ENCODE assay signal across 24 mouse cellular contexts in genomic region chr10:7757544-7757943, GRCm38 (mm10).
"Had no signal": no experiment of that assay in that cellular context is flagged by ENCODE, and none has a peak within 500 bp of the region (broad histone marks: within the 10 kb centered on the region; RNA-seq: fewer than 3 reads in every experiment).

No protein-coding gene starts in this region.

- H3K4me2 ChIP-seq: intestine, embryonic 15.5 days; kidney, embryonic 15.5 days; limb, embryonic 12.5 days; limb, embryonic 15.5 days; liver, embryonic 15.5 days; neural tube, embryonic 12.5 days; neural tube, embryonic 15.5 days; stomach, embryonic 15.5 days had no signal

- H3K27ac ChIP-seq: intestine, embryonic 15.5 days; kidney, embryonic 15.5 days; left cerebral cortex, adult 2 months; limb, embryonic 12.5 days; limb, embryonic 15.5 days; liver, embryonic 15.5 days; midbrain, embryonic 10.5 days; neural tube, embryonic 12.5 days; neural tube, embryonic 15.5 days; stomach, embryonic 15.5 days had no signal

- H3K9ac ChIP-seq: intestine, embryonic 15.5 days; kidney, embryonic 15.5 days; limb, embryonic 12.5 days; limb, embryonic 15.5 days; liver, embryonic 15.5 days; neural tube, embryonic 12.5 days; neural tube, embryonic 15.5 days; stomach, embryonic 15.5 days had no signal

- H3K9me3 ChIP-seq: intestine, embryonic 15.5 days; kidney, embryonic 15.5 days; limb, embryonic 12.5 days; limb, embryonic 15.5 days; liver, embryonic 15.5 days; midbrain, embryonic 10.5 days; neural tube, embryonic 12.5 days; neural tube, embryonic 15.5 days; stomach, embryonic 15.5 days had no signal

- H3K27me3 ChIP-seq: intestine, embryonic 15.5 days; kidney, embryonic 15.5 days; limb, embryonic 12.5 days; limb, embryonic 15.5 days; liver, embryonic 15.5 days; neural tube, embryonic 12.5 days; neural tube, embryonic 15.5 days; stomach, embryonic 15.5 days had no signal

- DNase-seq: kidney, adult 11 months; kidney, adult 8-10 months; kidney, postnatal 10 days; kidney, postnatal 36 days; layer of hippocampus, postnatal 36 days; left cerebral cortex, postnatal 4 days; lung, adult 2 months; lung, postnatal 14 days; lung, postnatal 4 days; midbrain, embryonic 14.5 days; right cerebral cortex, adult 18-20 months; right cerebral cortex, postnatal 25 days; spleen, adult 18-20 months; thymus, postnatal 36 days had no signal

- H3K4me1 ChIP-seq: intestine, embryonic 15.5 days; kidney, embryonic 15.5 days; limb, embryonic 12.5 days; limb, embryonic 15.5 days; liver, embryonic 15.5 days; midbrain, embryonic 10.5 days; neural tube, embryonic 12.5 days; neural tube, embryonic 15.5 days; stomach, embryonic 15.5 days had no signal

- ATAC-seq: intestine, embryonic 15.5 days had no signal

- H3K4me3 ChIP-seq: intestine, embryonic 15.5 days; kidney, embryonic 15.5 days; left cerebral cortex, adult 2 months; limb, embryonic 12.5 days; limb, embryonic 15.5 days; liver, embryonic 15.5 days; midbrain, embryonic 10.5 days; neural tube, embryonic 12.5 days; neural tube, embryonic 15.5 days; stomach, embryonic 15.5 days had no signal
